Mouse (Mus musculus) heart, embryonic 16.5 days (tissue): ENCODE measurements at regions not wholly inside any gene's neighbourhood (a gene's known extent, or its start where the extent isn't known, plus 50 kb on each side); places are given as distances from the start of the nearest gene placed in this dataset.
A peak's percentile ranks its signal among the peaks of the same experiment; 100 is the strongest.

Experiments used
- ATAC-seq: fragments of 200-750 bp; cut with Nextera tagmentation; replicated peaks from 2 replicates; pipeline ENCODE4 v1.8.0; 2017; ENCODE audit warnings: moderate number of reproducible peaks; ENCODE audit not compliant: insufficient read depth, low FRiP score; ENCODE audit errors: extremely low read depth
- H3K27ac ChIP-seq: fragments of 300-500 bp; sonication (generic); 2 replicates; pipeline ENCODE4 v1.5.1; 2014; ENCODE audit warnings: mild to moderate bottlenecking, low read length, control low read depth, moderate library complexity
- H3K27me3 ChIP-seq: fragments of 300-500 bp; sonication (generic); 2 replicates; pipeline ENCODE4 v1.6.1; 2014; ENCODE audit warnings: low read length, mixed read lengths; ENCODE audit not compliant: control insufficient read depth, insufficient read depth
- H3K36me3 ChIP-seq: fragments of 300-500 bp; sonication (generic); 2 replicates; pipeline ENCODE4 v1.6.1; 2014; ENCODE audit not compliant: control insufficient read depth, insufficient read depth
- H3K4me1 ChIP-seq: fragments of 300-500 bp; sonication (generic); 2 replicates; pipeline ENCODE4 v1.6.1; 2014; ENCODE audit warnings: low read length, mixed read lengths; ENCODE audit not compliant: control insufficient read depth, insufficient read depth
- H3K4me2 ChIP-seq: fragments of 300-500 bp; sonication (generic); 2 replicates; pipeline ENCODE4 v1.6.1; 2014; ENCODE audit warnings: low read depth, mild to moderate bottlenecking, control low read depth, low read length
- H3K4me3 ChIP-seq: fragments of 300-500 bp; sonication (generic); 2 replicates; pipeline ENCODE4 v1.5.1; 2014; ENCODE audit warnings: mild to moderate bottlenecking, control low read depth, low read length
- H3K9ac ChIP-seq: fragments of 300-500 bp; sonication (generic); 2 replicates; pipeline ENCODE4 v1.6.1; 2014; ENCODE audit warnings: low read length, control low read depth
- H3K9me3 ChIP-seq: fragments of 300-500 bp; sonication (generic); replicated peaks from 2 replicates; pipeline ENCODE4 v1.6.1; 2016; ENCODE audit warnings: low read length; ENCODE audit not compliant: control insufficient read depth
- WGBS: fragments of 180-500 bp; shearing (Covaris S2); extraction: QIAGEN DNeasy Blood & Tissue Kit; methylation state at CpG from one replicate; pipeline ENCODE4 v1.1.7; 2014; 5-methylcytosine and 5-hydroxymethylcytosine counted together

- Histone ChIP-seq H3K4me2 (no peak overlapping the region), H3K4me1 (no peaks in the 10 kb centered on the region), H3K36me3 (no peaks in the 10 kb centered on the region), H3K27ac (no peak overlapping the region), H3K4me3 (no peak overlapping the region), H3K9me3 (no peaks in the 10 kb centered on the region), H3K27me3 (no peaks in the 10 kb centered on the region), H3K9ac (no peak overlapping the region)
- ATAC-seq, result no peak
Measured at GRCm38 (mm10) chr1:142730259-142730658, 910.2 kb upstream of the B3galt2 start.

GRCm38 (mm10) chr1:142734108-142734507 lies 906.4 kb upstream of the B3galt2 start:
- no peak overlapping the region for H3K4me3 ChIP-seq
- H3K27ac ChIP-seq, result no peak overlapping the region
- H3K36me3 ChIP-seq, result no peaks in the 10 kb centered on the region
- no peaks in the 10 kb centered on the region for H3K27me3 ChIP-seq
- no peak overlapping the region for H3K4me2 ChIP-seq
- no peaks in the 10 kb centered on the region for H3K9me3 ChIP-seq
- H3K9ac ChIP-seq, result no peak overlapping the region
- no peak for ATAC-seq
- no peaks in the 10 kb centered on the region for H3K4me1 ChIP-seq

GRCm38 (mm10) chr1:142738376-142738775 lies 902.1 kb upstream of the B3galt2 start:
- Histone ChIP-seq H3K36me3 (no peaks in the 10 kb centered on the region), H3K9ac (no peak overlapping the region), H3K27ac (no peak overlapping the region), H3K4me1 (no peaks in the 10 kb centered on the region), H3K4me3 (no peak overlapping the region), H3K27me3 (no peaks in the 10 kb centered on the region), H3K4me2 (no peak overlapping the region), H3K9me3 (no peaks in the 10 kb centered on the region)
- no peak for ATAC-seq
- WGBS, result 85% methylated on average over 2 of the region's 2 CpGs

- Histone ChIP-seq H3K4me2 (no peak overlapping the region), H3K4me1 (no peaks in the 10 kb centered on the region), H3K27me3 (no peaks in the 10 kb centered on the region), H3K9me3 (no peaks in the 10 kb centered on the region), H3K9ac (no peak overlapping the region), H3K27ac (no peak overlapping the region), H3K36me3 (no peaks in the 10 kb centered on the region), H3K4me3 (no peak overlapping the region)
- ATAC-seq, result 0 out of 2 replicates have a peak, but pooled peaks have one; percentile 37
- 16% methylated on average over 2 of the region's 2 CpGs for WGBS
Measured at GRCm38 (mm10) chr1:142742307-142742706, 898.2 kb upstream of the B3galt2 start.

- 79% methylated on average over 2 of the region's 2 CpGs for WGBS
- Histone ChIP-seq H3K27ac (no peak overlapping the region), H3K4me1 (no peaks in the 10 kb centered on the region)
Measured at GRCm38 (mm10) chr1:142771010-142771409, 869.5 kb upstream of the B3galt2 start.

More at GRCm38 (mm10) chr1:142771010-142771409, 869.5 kb upstream of the B3galt2 start:
- Histone ChIP-seq H3K9me3 (no peaks in the 10 kb centered on the region), H3K4me3 (no peak overlapping the region), H3K4me2 (no peak overlapping the region), H3K27me3 (no peaks in the 10 kb centered on the region), H3K36me3 (no peaks in the 10 kb centered on the region), H3K9ac (no peak overlapping the region)
- no peak for ATAC-seq
